Mouse (Mus musculus) intestine, postnatal 0 days (tissue): ENCODE data around the gene Amph. TPM values are rescaled to one million over a fixed set of nuclear protein-coding genes. Genes with fewer than 3 reads are reported as not detected.

Source experiments
- ATAC-seq: fragments of 200-750 bp; cut with Nextera tagmentation; 2 replicates; pipeline ENCODE4 v1.8.0; 2017; ENCODE audit warnings: mild to moderate bottlenecking, moderate TSS enrichment, moderate library complexity
- H3K27ac ChIP-seq: fragments of 300-500 bp; sonication (generic); 2 replicates; pipeline ENCODE4 v1.5.1; 2014; ENCODE audit warnings: mild to moderate bottlenecking, low read depth, low read length, moderate library complexity
- H3K27me3 ChIP-seq: fragments of 300-500 bp; sonication (generic); replicated peaks from 2 replicates; pipeline ENCODE4 v1.6.1; 2014; ENCODE audit warnings: low read length, mixed read lengths; ENCODE audit not compliant: control insufficient read depth, insufficient read depth
- H3K36me3 ChIP-seq: fragments of 300-500 bp; sonication (generic); 2 replicates; pipeline ENCODE4 v1.6.1; 2014; ENCODE audit warnings: mild to moderate bottlenecking, moderate library complexity; ENCODE audit not compliant: control insufficient read depth, insufficient read depth
- H3K4me1 ChIP-seq: fragments of 300-500 bp; sonication (generic); replicated peaks from 2 replicates; pipeline ENCODE4 v1.6.1; 2014; ENCODE audit warnings: antibody characterized with exemption, low read length, mixed read lengths; ENCODE audit not compliant: control insufficient read depth, insufficient read depth
- H3K4me2 ChIP-seq: fragments of 300-500 bp; sonication (generic); replicated peaks from 2 replicates; pipeline ENCODE4 v1.6.1; 2014; ENCODE audit warnings: low read depth, mild to moderate bottlenecking, moderate library complexity
- H3K4me3 ChIP-seq: fragments of 300-500 bp; sonication (generic); 2 replicates; pipeline ENCODE4 v1.5.1; 2014; ENCODE audit warnings: low read depth, low read length
- H3K9ac ChIP-seq: fragments of 300-500 bp; sonication (generic); 2 replicates; pipeline ENCODE4 v1.6.1; 2014; ENCODE audit warnings: mild to moderate bottlenecking, low read depth, low read length
- H3K9me3 ChIP-seq: fragments of 300-500 bp; sonication (generic); 2 replicates; pipeline ENCODE4 v1.6.1; 2016; ENCODE audit warnings: mixed run types; ENCODE audit not compliant: control insufficient read depth
- CTCF ChIP-seq: sonication (generic); IDR thresholded peaks from 2 replicates; pipeline ENCODE4 v1.5.1; 2016; ENCODE audit warnings: low read depth, mild to moderate bottlenecking, control low read depth, antibody characterized with exemption, moderate library complexity
- WGBS: fragments of 180-500 bp; shearing (Covaris S2); extraction: QIAGEN DNeasy Blood & Tissue Kit; methylation state at CpG from one replicate; pipeline ENCODE4 v1.1.7; 2014; 5-methylcytosine and 5-hydroxymethylcytosine counted together
- polyA plus RNA-seq: library from polyadenylated mRNA; unstranded; fragments of >200 nt; fragmentation: Nextera tagmentation; extraction: Ambion mirVana; gene quantifications from 2 replicates; pipeline ENCODE4 v1.2.1, GENCODE M21; 2015

The Amph gene
- polyA plus RNA-seq, 1 experiment from 2014 or later, result 1.5 TPM

DNA sequence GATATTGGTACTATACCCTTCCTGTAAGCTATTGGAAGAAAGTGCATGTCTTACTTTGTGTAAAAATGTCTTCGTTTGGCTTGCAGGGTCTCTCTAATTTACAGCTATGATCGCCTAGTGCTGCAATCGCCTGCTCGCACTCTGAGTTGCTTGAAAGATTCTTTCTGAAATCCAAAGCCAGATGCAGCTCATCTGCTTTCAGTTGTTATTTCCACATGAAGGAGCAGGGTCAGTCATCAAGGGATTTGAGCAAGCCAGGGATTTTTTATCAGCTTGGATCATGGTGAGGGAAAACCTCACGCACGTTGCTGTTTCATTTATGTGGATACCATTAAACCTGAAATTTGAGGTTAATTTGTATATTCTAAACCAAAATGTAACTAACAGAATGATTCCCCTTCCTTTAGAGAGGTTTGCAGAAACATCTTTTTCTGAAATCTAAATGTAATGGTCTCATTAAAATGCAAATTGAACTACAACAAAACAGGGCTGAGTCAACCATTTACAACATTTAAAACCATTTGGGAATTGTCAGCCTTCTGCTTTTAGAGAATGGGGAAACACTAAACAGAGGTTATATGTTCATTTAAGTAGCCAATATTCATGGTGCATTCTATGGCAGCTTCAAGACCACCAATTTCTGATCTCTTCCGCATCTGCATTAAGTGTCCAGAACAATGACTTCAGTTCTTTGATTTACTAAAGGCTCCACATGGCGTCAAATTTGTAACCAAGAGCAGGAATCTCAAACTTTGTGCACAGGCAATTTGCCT, 84.1 kb downstream of the Amph start:
- no peak for TF ChIP-seq CTCF
- H3K4me2 ChIP-seq, result no peak overlapping the region
- 86% methylated on average over 8 of the region's 8 CpGs for WGBS
- H3K4me3 ChIP-seq, result no peak overlapping the region
- no peaks in the 10 kb centered on the region for H3K4me1 ChIP-seq
- H3K27me3 ChIP-seq, result no peaks in the 10 kb centered on the region
- no peaks in the 10 kb centered on the region for H3K36me3 ChIP-seq
- no peak overlapping the region for H3K9ac ChIP-seq
- no peak overlapping the region for H3K27ac ChIP-seq
- H3K9me3 ChIP-seq, result no peaks in the 10 kb centered on the region
- ATAC-seq, result no peak

DNA sequence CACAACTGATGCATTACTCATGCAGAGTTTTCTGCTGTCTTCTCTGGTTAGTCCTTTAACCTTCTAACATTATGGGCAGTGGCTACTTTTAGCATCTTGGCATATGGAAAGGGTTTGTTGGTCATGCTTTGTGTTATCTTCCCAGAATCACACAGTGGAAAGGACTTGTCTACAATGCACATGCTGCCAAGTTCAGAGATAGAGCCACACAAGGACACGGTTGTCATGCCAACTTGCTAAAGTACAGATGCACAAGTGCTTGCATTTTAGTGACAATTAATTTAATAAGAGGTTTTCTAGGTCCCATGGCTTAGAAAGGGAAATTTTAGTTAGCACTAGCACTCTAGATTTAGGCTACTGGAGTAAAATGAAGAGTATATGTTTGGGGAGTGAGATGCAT, 104.1 kb downstream of the Amph start:
- Histone ChIP-seq H3K4me3 (no peak overlapping the region), H3K27me3 (no peaks in the 10 kb centered on the region), H3K9ac (no peak overlapping the region), H3K36me3 (no peaks in the 10 kb centered on the region), H3K27ac (no peak overlapping the region), H3K4me2 (no peak overlapping the region), H3K9me3 (no peaks in the 10 kb centered on the region), H3K4me1 (no peaks in the 10 kb centered on the region)
- TF ChIP-seq CTCF, result no peak
- ATAC-seq, result no peak
- 78% methylated on average over 1 of the region's 1 CpGs for WGBS

DNA sequence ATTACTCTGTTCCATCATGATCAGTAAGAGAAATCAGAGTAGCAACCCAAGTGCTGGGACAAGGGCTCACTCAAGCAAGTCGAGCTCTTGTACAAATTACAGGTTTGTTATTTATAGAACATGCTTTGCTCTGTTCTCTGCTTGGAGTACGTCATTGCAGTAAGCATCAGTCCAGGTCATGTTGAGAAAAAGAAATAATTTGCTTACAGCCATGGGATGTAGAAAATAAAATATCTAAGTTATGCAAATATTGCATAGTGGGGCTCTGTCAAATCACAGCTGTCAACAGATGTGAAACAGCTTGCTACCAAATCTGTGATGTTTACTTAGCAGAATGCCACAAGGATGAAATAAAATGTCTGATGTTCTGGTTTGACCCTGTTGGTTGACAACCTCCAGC, 106.5 kb downstream of the Amph start:
- H3K27me3 ChIP-seq, result no peaks in the 10 kb centered on the region
- no peak overlapping the region for H3K4me3 ChIP-seq
- no peak overlapping the region for H3K27ac ChIP-seq
- H3K9ac ChIP-seq, result no peak overlapping the region
- H3K36me3 ChIP-seq, result no peaks in the 10 kb centered on the region
- H3K4me2 ChIP-seq, result no peak overlapping the region
- no peak for ATAC-seq
- 73% methylated on average over 2 of the region's 2 CpGs for WGBS
- H3K9me3 ChIP-seq, result no peaks in the 10 kb centered on the region
- no peaks in the 10 kb centered on the region for H3K4me1 ChIP-seq
- TF ChIP-seq CTCF, result no peak

DNA sequence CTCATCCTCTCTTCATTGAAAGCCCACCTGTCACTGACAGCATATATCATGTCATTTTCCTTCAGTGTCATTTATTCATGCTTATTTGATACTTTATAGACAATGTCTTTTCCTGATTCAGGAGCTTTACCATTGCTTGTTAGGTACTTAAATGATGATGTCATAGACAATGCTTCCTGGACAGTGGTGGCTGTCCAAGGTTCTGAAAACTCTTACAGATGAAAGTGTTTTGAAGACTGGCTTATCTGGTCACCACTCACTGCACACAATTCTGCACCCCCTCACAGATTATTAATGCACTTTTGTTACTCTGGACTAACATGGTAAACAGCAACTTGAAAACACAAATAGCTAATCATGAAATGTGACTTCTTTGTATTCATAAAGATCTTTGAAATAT, 124.3 kb downstream of the Amph start:
- no peak for ATAC-seq
- Histone ChIP-seq H3K9me3 (no peaks in the 10 kb centered on the region), H3K4me2 (no peak overlapping the region), H3K27ac (no peak overlapping the region), H3K4me1 (no peaks in the 10 kb centered on the region), H3K27me3 (no peaks in the 10 kb centered on the region), H3K9ac (no peak overlapping the region), H3K36me3 (no peaks in the 10 kb centered on the region), H3K4me3 (no peak overlapping the region)
- no peak for TF ChIP-seq CTCF

DNA sequence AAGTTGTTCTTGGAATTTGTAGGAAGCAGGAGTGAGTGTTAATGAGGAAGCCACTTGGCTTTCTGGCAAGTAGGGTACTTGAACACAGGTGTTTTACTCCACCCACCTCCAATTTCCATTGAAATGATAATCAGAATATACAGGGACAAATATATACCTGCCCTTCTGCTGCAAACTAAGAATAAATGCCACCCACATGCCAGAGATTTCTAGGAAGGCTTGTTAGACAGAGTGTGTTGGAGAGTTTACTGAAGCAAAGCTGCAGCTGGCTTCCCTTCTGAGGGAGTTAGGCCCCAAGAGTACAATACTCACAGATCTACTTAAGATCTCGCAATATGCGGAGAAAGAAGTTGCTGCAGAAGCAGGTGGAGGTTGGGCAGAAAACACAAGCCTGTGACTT, 129.4 kb downstream of the Amph start:
- TF ChIP-seq CTCF, result no peak
- Histone ChIP-seq H3K27me3 (no peaks in the 10 kb centered on the region), H3K4me3 (no peak overlapping the region), H3K4me1 (no peaks in the 10 kb centered on the region), H3K36me3 (no peaks in the 10 kb centered on the region), H3K27ac (no peak overlapping the region), H3K9me3 (no peaks in the 10 kb centered on the region), H3K4me2 (no peak overlapping the region), H3K9ac (no peak overlapping the region)
- ATAC-seq, result no peak
- WGBS, result 94% methylated on average over 2 of the region's 2 CpGs

DNA sequence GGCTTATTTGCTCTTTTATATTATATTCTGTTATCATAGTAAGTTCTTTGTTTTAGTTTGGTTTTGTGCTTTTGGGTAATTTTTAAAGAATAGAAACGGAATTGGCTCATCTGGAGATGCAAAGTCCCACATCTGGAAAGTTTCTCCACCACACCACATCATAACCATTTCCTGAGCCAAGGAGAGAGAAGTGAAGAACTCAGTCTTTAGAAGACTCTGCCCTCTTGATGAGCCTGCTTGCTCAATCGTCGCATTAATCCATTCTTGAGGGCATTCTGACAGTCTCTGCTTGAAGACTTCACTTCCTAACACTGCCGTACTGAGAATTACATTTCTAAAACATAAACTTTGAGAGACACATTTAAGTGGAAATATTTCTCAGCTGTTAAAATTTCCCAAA, 133.9 kb downstream of the Amph start:
- H3K36me3 ChIP-seq, result no peaks in the 10 kb centered on the region
- H3K9ac ChIP-seq, result no peak overlapping the region
- H3K9me3 ChIP-seq, result no peaks in the 10 kb centered on the region
- no peak for TF ChIP-seq CTCF
- WGBS, result 82% methylated on average over 4 of the region's 4 CpGs
- no peak overlapping the region for H3K4me3 ChIP-seq
- H3K4me1 ChIP-seq, result no peaks in the 10 kb centered on the region
- H3K27me3 ChIP-seq, result no peaks in the 10 kb centered on the region
- ATAC-seq, result no peak
- no peak overlapping the region for H3K27ac ChIP-seq
- no peak overlapping the region for H3K4me2 ChIP-seq

DNA sequence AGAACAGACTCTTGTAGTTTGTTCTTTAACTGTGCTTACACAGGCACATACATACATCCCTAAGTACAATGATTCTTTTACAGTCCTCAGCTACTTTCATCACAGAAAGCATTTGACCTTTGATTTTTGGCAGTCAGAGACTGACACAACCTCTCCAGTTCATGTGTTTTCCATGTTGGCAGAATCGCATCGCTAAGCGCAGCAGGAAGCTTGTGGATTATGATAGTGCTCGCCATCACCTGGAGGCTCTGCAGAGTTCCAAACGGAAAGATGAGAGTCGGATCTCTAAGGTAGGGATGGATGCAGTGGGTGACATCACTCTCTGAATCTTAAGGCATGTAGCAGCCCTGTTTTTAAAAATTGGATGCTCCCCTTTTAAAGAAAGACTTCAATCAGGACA, 146.6 kb downstream of the Amph start:
- H3K4me3 ChIP-seq, result no peak overlapping the region
- no peak overlapping the region for H3K27ac ChIP-seq
- no peak overlapping the region for H3K4me2 ChIP-seq
- no peaks in the 10 kb centered on the region for H3K4me1 ChIP-seq
- no peaks in the 10 kb centered on the region for H3K36me3 ChIP-seq
- ATAC-seq, result no peak
- H3K27me3 ChIP-seq, result no peaks in the 10 kb centered on the region
- no peaks in the 10 kb centered on the region for H3K9me3 ChIP-seq
- TF ChIP-seq CTCF, result no peak
- WGBS, result 90% methylated on average over 6 of the region's 6 CpGs
- no peak overlapping the region for H3K9ac ChIP-seq
